Comparison of ENCODE assay signal across 8 mouse cellular contexts in the genomic region with DNA sequence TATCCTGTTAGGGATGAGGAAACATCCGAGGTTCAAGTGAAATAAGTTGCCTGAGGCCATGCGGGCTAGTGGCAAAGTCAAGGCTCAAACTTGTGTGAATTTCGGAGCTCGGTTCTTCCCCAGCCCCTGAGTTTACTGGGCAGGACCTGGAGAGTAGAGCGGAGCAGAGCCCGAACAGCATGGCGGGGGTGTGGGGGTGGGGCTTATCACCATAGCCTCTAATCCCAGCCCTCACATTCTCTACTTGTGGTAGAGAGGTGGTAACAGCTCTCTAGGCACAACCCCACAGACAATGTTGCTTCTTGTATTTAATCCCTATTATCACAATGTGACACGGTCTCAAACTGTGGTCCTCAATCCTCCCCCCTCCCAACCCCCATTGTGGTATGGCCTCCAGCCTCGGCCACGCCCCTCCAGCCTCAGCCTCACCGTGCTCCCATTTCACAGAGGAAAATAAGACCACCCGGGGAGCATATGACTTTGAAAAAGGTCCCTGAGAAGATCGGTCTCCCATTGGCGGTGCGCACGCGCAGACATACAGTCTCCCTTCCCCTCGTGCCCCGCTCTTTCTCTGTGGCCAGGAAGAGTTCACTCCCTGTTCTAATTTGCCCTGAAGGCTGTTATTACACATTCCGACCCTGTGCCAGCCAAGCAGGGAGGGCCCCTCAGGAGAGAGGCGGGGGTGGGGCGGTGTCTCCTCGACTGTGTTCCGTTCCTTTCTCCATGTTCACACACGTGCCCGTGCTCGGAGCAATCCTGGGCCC. TPM values are rescaled to one million over a fixed set of nuclear protein-coding genes. Genes with fewer than 3 reads are reported as not detected.
DNase-seq lines count a peak whose midpoint lies in the region; ATAC-seq and TF ChIP-seq lines count a peak whose summit lies in the region.

No protein-coding gene starts in this region.

- peak overlapping the region; percentile 27 for H3K4me3 ChIP-seq in left cerebral cortex, adult 2 months
- peak overlapping the region; percentile 36 for H3K4me3 ChIP-seq in heart, embryonic 16.5 days (ENCODE audit: low read length)

- H3K4me2 ChIP-seq in heart, embryonic 16.5 days (ENCODE audit: low read depth, low read length): peak overlapping the region; percentile 61

- H3K36me3 ChIP-seq in heart, embryonic 16.5 days (ENCODE audit: control insufficient read depth, insufficient read depth): no peaks in the 10 kb centered on the region

- intact Hi-C loops in left cerebral cortex, adult 2 months (cut with DNase I): no loop called here
- intact Hi-C loops in left cerebral cortex, postnatal 25 days (cut with DNase I): no loop called here

- H3K4me1 ChIP-seq in heart, embryonic 16.5 days (ENCODE audit: control insufficient read depth, insufficient read depth, low read length): peaks cover 6% of the 10 kb centered on the region

- peaks cover 16% of the 10 kb centered on the region for H3K27me3 ChIP-seq in heart, embryonic 16.5 days (ENCODE audit: control insufficient read depth, insufficient read depth, low read length)

- peak; percentile 44 for ATAC-seq in heart, embryonic 16.5 days (replicated peaks; ENCODE audit: extremely low read depth, insufficient read depth, low FRiP score)
- peak; percentile 72 for ATAC-seq in megakaryocyte-erythroid progenitor cell, adult 5-6 weeks (replicated peaks; ENCODE audit: low FRiP score, low TSS enrichment, poor library complexity, severe bottlenecking)
- no peak for ATAC-seq in monocyte, adult 5-6 weeks (replicated peaks; ENCODE audit: insufficient number of reproducible peaks, low FRiP score, low TSS enrichment, poor library complexity, severe bottlenecking)

- no peak for TF ChIP-seq CTCF in left cerebral cortex, adult 2 months (IDR thresholded peaks at IDR 0.05)

- no peaks in the 10 kb centered on the region for H3K9me3 ChIP-seq in heart, embryonic 16.5 days (replicated peaks; ENCODE audit: control insufficient read depth, low read length)

- WGBS in heart, embryonic 16.5 days: 4% methylated on average over 27 of the region's 27 CpGs

- peak overlapping the region; percentile 59 for H3K9ac ChIP-seq in heart, embryonic 16.5 days (ENCODE audit: low read length)

- no peak for DNase-seq in left cerebral cortex, adult 2 months (ENCODE audit: extremely low spot score in 1 of 2, low spot score in 2 of 2)
- no peak for DNase-seq in left cerebral cortex, postnatal 25 days (ENCODE audit: low spot score in 2 of 2)
- peak; percentile 30 for DNase-seq in cerebellum, postnatal 36 days
- peak; percentile 65 to 69 for DNase-seq in kidney, postnatal 36 days
- peak; percentile 14 to 30 for DNase-seq in thymus, postnatal 36 days

- H3K27ac ChIP-seq in left cerebral cortex, adult 2 months: no peak overlapping the region
- no peak overlapping the region for H3K27ac ChIP-seq in heart, embryonic 16.5 days (ENCODE audit: low read length)

RNA-seq across cellular contexts. Expression of a gene that starts 10.8 kb away (rescaled TPM):
- 1 to 10 TPM; 1.8 to 2.2 TPM for total RNA-seq in left cerebral cortex, adult 2 months (2021)
- total RNA-seq in left cerebral cortex, postnatal 25 days (2021): 1 to 10 TPM; 1.9 to 2.2 TPM
- 1.1 and 1.3 TPM in 2 replicates for polyA plus RNA-seq in heart, embryonic 16.5 days (2015; fragmentation: Nextera tagmentation; extraction: Ambion mirVana)
- 0.15 and 0.20 TPM in 2 replicates for total RNA-seq in megakaryocyte-erythroid progenitor cell, adult 5-6 weeks (2014; fragmentation: Nextera tagmentation)
- 0.52 TPM in 1 of 2 replicates, not detected in the other for total RNA-seq in megakaryocyte-erythroid progenitor cell, adult 5-6 weeks (2017)
- total RNA-seq in monocyte, adult 5-6 weeks (2017): not detected in 3 replicates

RNA-seq across cellular contexts. Expression of a gene that starts 43.4 kb away (rescaled TPM):
- 10 to 100 TPM; 21.8 to 22.4 TPM for total RNA-seq in left cerebral cortex, adult 2 months (2021)
- 10 to 100 TPM; 24.6 to 28.3 TPM for total RNA-seq in left cerebral cortex, postnatal 25 days (2021)
- 58.8 and 69.2 TPM in 2 replicates for polyA plus RNA-seq in heart, embryonic 16.5 days (2015; fragmentation: Nextera tagmentation; extraction: Ambion mirVana)
- total RNA-seq in megakaryocyte-erythroid progenitor cell, adult 5-6 weeks (2014; fragmentation: Nextera tagmentation): 56.0 and 67.5 TPM in 2 replicates
- 29.3 and 35.2 TPM in 2 replicates for total RNA-seq in megakaryocyte-erythroid progenitor cell, adult 5-6 weeks (2017)
- total RNA-seq in monocyte, adult 5-6 weeks (2017): 46.4 to 52.1 TPM (median 46.5 TPM) in 3 replicates

Comparison
In these comparisons a context has a peak if more than half of its experiments do, and no peak if none do; other contexts are left out.
1. DNase-seq: peak in cerebellum, postnatal 36 days (2 of 2), kidney, postnatal 36 days (2 of 2) and thymus, postnatal 36 days (2 of 2); none in left cerebral cortex, adult 2 months (0 of 2) and left cerebral cortex, postnatal 25 days (0 of 2).